Mouse (Mus musculus) heart, embryonic 15.5 days (tissue): ENCODE results near the gene Mllt11. TPM values are rescaled to one million over a fixed set of nuclear protein-coding genes. Genes with fewer than 3 reads are reported as not detected.

Experiments used
- ATAC-seq: fragments of 200-750 bp; cut with Nextera tagmentation; replicated peaks from 2 replicates; pipeline ENCODE4 v1.8.0; 2017; ENCODE audit warnings: low read depth, moderate TSS enrichment; ENCODE audit not compliant: insufficient number of reproducible peaks, insufficient read depth, low FRiP score
- H3K27ac ChIP-seq: fragments of 300-500 bp; sonication (generic); 2 replicates; pipeline ENCODE4 v1.5.1; 2015; ENCODE audit warnings: mild to moderate bottlenecking, inconsistent platforms
- H3K27me3 ChIP-seq: fragments of 300-500 bp; sonication (generic); 2 replicates; pipeline ENCODE4 v1.6.1; 2015; ENCODE audit warnings: inconsistent platforms
- H3K36me3 ChIP-seq: fragments of 300-500 bp; sonication (generic); 2 replicates; pipeline ENCODE4 v1.6.1; 2015; ENCODE audit warnings: mild to moderate bottlenecking, inconsistent platforms
- H3K4me1 ChIP-seq: fragments of 300-500 bp; sonication (generic); replicated peaks from 2 replicates; pipeline ENCODE4 v1.6.1; 2015; ENCODE audit warnings: inconsistent platforms
- H3K4me2 ChIP-seq: fragments of 300-500 bp; sonication (generic); 2 replicates; pipeline ENCODE4 v1.6.1; 2015; ENCODE audit warnings: inconsistent platforms, mild to moderate bottlenecking, moderate library complexity
- H3K4me3 ChIP-seq: fragments of 300-500 bp; sonication (generic); 2 replicates; pipeline ENCODE4 v1.5.1; 2015; ENCODE audit warnings: mild to moderate bottlenecking, inconsistent platforms
- H3K9ac ChIP-seq: fragments of 300-500 bp; sonication (generic); 2 replicates; pipeline ENCODE4 v1.6.1; 2015; ENCODE audit warnings: mild to moderate bottlenecking, inconsistent platforms
- H3K9me3 ChIP-seq: fragments of 300-500 bp; sonication (generic); replicated peaks from 2 replicates; pipeline ENCODE4 v1.6.1; 2016; ENCODE audit warnings: inconsistent platforms
- WGBS: fragments of 180-500 bp; shearing (Covaris S2); methylation state at CpG from one replicate; pipeline ENCODE4 v1.1.7; 2015; ENCODE audit warnings: mixed read lengths; 5-methylcytosine and 5-hydroxymethylcytosine counted together
- polyA plus RNA-seq: library from polyadenylated mRNA; unstranded; fragments of >200 nt; fragmentation: Nextera tagmentation; extraction: Ambion mirVana; gene quantifications from 2 replicates; pipeline ENCODE4 v1.2.1, GENCODE M21; 2015

Mllt11 gene
- polyA plus RNA-seq, 1 experiment from 2014 or later: 10.6 TPM

DNA sequence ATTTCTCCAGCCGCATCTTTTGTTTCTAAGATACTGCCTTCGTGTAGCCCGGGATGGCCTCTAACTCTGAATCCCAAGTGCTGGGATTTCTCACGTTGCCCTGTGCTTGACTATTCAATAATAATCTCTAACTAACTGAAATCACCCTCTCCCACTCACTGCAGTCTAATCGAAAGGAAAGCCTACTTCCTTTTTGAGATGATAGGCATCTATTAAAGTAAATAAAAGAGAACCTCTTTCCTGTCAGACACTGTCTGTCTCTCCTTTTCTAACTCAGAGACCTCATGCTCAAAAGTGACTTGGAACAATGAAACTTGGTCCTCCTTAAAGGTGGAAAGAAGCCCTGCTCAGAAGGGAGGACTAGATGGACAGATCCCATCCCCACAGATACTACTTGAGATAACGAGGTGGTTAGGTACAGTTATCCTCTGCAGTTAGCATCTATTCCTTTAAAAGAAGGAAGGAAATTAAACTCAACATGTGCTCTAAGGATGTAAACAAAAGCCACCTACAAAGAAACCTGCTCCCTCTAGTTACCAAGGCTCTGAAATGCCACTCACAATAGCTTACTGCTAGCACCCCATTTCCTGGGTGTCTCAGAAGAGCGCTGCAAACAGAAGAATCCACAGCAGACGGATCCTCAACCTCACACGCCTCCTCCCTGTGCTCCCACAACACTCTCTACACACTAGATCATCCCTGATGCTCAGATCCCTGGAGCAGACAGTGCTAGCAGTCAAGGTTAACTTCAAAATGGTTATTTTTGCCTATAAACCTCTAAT lies 47.0 kb downstream of the Mllt11 start:
- H3K4me2 ChIP-seq: no peak overlapping the region
- 85% methylated on average over 9 of the region's 9 CpGs for WGBS
- H3K4me1 ChIP-seq: no peaks in the 10 kb centered on the region
- ATAC-seq: no peak
- no peak overlapping the region for H3K27ac ChIP-seq
- no peak overlapping the region for H3K9ac ChIP-seq
- no peaks in the 10 kb centered on the region for H3K27me3 ChIP-seq
- H3K4me3 ChIP-seq: no peak overlapping the region
- peaks cover 44% of the 10 kb centered on the region for H3K36me3 ChIP-seq
- H3K9me3 ChIP-seq: no peaks in the 10 kb centered on the region

DNA sequence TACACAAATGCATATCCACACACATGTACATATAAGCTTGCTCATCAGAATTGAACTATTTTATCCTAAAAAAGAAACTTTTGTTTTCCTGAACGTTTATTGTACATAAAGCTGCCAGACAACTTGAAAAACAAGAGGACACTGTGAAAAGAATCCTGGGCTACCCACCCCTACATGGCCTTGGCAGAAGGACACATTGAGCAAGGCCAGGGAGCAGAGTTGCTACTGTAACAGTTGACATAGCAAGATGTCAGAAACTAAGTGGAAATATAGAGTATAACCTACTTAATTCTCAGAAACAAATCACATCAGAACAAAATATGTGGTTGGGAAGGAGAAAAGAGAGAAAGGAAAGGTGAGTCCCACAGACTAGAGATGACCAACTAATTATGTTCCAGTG lies 50.1 kb downstream of the Mllt11 start:
- Histone ChIP-seq H3K36me3 (peaks cover 16% of the 10 kb centered on the region), H3K27me3 (no peaks in the 10 kb centered on the region), H3K27ac (no peak overlapping the region), H3K4me3 (no peak overlapping the region), H3K9me3 (no peaks in the 10 kb centered on the region), H3K4me2 (no peak overlapping the region), H3K4me1 (no peaks in the 10 kb centered on the region), H3K9ac (no peak overlapping the region)
- WGBS: 61% methylated on average over 1 of the region's 1 CpGs
- no peak for ATAC-seq

DNA sequence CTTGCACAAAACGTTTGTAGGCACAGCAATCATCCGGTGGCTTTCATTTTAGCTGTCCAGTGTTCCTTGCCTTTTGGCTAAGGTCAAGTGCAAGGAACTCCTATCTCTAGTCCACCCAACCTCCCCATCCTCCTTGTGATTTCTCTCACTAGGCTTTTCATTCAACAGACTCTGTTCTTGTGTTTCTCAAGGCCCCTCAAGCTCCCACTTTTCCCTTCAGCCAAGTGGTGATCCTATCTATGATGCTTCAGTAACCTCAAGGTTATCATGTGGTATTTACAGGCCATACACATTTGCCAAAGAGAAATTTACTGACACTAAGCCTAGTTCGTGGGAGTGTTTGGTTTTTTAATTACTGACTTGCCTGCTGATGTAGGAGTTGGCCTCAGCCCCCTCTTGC lies 52.1 kb downstream of the Mllt11 start:
- Histone ChIP-seq H3K4me1 (no peaks in the 10 kb centered on the region), H3K4me3 (no peak overlapping the region), H3K27ac (no peak overlapping the region), H3K4me2 (no peak overlapping the region), H3K36me3 (peaks cover 4% of the 10 kb centered on the region; the same call in 1 of the 2 replicates), H3K9ac (no peak overlapping the region), H3K9me3 (no peaks in the 10 kb centered on the region), H3K27me3 (peaks cover 6% of the 10 kb centered on the region; the same call in 1 of the 2 replicates)
- 59% methylated on average over 3 of the region's 3 CpGs for WGBS
- no peak for ATAC-seq

DNA sequence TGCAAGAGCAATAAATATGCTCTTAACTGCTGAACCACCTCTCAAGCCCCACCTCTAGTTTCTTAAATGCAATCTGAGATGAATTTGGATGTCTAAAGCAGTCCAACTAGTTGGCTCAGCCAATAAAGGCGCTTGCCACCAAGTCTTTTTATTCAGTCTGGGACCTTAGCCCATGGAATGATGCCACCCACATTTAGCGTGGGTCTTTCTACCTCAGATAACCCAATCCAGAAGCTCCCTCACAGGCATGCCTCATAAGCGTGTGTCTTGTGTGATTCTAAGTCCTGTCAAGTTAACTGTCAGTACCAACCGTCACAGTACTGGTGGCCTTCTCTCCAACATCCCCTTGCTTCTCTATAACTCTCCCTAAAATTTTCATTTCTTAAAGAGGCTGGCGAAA lies 53.0 kb downstream of the Mllt11 start:
- no peak for ATAC-seq

DNA sequence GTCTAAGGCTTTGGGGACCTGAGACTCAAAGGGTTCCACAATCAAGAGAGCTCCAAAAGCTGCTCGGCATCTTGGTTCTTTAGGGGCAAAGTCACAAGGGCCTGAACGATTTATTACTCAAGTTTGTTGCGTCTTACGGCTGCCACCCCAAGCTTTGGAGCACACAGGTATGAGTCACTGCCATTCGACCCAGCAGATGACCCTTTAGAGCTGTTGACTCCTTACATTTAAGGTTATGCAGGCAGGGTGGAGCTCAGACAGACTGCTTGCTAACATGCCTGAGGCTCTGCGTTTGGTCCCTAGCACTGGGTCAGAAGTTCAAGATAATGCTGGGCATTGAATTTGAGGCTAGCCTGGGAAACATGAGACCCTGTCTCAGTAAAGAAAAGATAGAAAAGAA lies 54.4 kb downstream of the Mllt11 start:
- Histone ChIP-seq H3K9ac (no peak overlapping the region), H3K27ac (no peak overlapping the region), H3K4me1 (peaks cover 16% of the 10 kb centered on the region), H3K9me3 (no peaks in the 10 kb centered on the region), H3K4me3 (no peak overlapping the region), H3K27me3 (peaks cover 12% of the 10 kb centered on the region), H3K4me2 (no peak overlapping the region), H3K36me3 (no peaks in the 10 kb centered on the region; the same call in 1 of the 2 replicates)
- ATAC-seq: no peak
- WGBS: 59% methylated on average over 6 of the region's 6 CpGs

More for the DNA sequence above, 53.0 kb downstream of the Mllt11 start:
- WGBS: 87% methylated on average over 5 of the region's 5 CpGs
- Histone ChIP-seq H3K9me3 (no peaks in the 10 kb centered on the region), H3K9ac (no peak overlapping the region), H3K4me3 (no peak overlapping the region), H3K27ac (no peak overlapping the region), H3K36me3 (peaks cover 2% of the 10 kb centered on the region; the same call in 1 of the 2 replicates), H3K4me1 (peaks cover 2% of the 10 kb centered on the region), H3K27me3 (peaks cover 7% of the 10 kb centered on the region; the same call in 1 of the 2 replicates), H3K4me2 (no peak overlapping the region)

DNA sequence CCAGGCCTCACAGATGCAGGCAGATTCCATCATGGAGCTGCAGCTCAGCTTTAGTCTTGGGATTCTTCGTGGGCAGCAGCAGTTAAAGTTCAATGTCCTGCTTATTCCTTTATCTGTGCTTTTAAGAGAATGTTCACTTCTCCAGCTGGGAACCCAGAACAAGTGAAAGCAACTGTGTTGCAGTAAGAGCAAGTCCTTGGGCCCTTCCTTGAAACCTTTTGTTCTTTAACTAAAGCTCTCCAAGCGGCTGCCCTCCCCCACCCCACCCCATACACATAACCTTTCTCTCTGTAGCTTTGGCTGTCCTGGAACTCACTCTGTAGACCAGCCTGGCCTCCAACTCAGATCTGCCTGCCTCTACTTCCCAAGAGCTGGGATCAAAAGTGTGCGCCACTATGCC lies 55.5 kb downstream of the Mllt11 start:
- Histone ChIP-seq H3K27me3 (peaks cover 22% of the 10 kb centered on the region), H3K9me3 (no peaks in the 10 kb centered on the region), H3K36me3 (no peaks in the 10 kb centered on the region; the same call in 1 of the 2 replicates), H3K9ac (no peak overlapping the region), H3K27ac (no peak overlapping the region), H3K4me1 (peaks cover 19% of the 10 kb centered on the region), H3K4me2 (no peak overlapping the region), H3K4me3 (no peak overlapping the region)
- ATAC-seq: no peak
- WGBS: 65% methylated on average over 3 of the region's 3 CpGs

DNA sequence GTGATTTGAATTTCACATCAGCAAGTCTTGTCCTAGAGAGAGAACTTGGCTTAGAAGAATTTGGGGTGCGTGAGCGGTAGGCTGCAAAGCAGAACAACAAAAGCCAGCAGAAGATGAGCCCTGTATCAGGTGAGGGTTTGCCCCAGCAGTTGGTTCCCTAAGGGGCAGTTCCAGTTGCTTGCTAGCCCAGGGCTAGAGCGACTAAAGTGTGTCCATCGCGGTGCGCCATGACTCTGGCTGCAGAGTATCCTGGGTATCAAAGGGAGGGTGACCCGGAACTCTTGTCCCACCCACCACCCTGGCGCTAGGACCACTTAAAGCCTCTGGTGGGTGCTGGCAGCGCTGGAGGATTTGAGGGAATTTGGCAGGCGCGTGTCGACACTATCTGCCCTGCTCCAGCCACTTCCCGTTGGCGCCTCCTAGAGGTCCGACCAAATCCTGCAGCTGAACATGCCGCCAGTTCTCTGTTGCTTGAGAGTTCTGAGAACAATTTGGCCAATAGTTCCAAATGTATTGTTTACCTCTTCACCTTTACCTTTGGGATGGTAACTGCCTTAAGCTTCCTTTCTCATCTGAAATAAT lies 57.9 kb downstream of the Mllt11 start:
- Histone ChIP-seq H3K4me3 (peak overlapping the region; percentile 42), H3K27ac (no peak overlapping the region), H3K9ac (0 out of 2 replicates have a peak overlapping the region, but pooled peaks have one; percentile 27), H3K9me3 (no peaks in the 10 kb centered on the region), H3K27me3 (peaks cover 42% of the 10 kb centered on the region), H3K36me3 (no peaks in the 10 kb centered on the region), H3K4me2 (peak overlapping the region; percentile 72), H3K4me1 (peaks cover 19% of the 10 kb centered on the region)
- 0 out of 2 replicates have a peak, but pooled peaks have one; percentile 21 for ATAC-seq
- whole genome bisulfite sequencing: 8% methylated on average over 16 of the region's 16 CpGs

DNA sequence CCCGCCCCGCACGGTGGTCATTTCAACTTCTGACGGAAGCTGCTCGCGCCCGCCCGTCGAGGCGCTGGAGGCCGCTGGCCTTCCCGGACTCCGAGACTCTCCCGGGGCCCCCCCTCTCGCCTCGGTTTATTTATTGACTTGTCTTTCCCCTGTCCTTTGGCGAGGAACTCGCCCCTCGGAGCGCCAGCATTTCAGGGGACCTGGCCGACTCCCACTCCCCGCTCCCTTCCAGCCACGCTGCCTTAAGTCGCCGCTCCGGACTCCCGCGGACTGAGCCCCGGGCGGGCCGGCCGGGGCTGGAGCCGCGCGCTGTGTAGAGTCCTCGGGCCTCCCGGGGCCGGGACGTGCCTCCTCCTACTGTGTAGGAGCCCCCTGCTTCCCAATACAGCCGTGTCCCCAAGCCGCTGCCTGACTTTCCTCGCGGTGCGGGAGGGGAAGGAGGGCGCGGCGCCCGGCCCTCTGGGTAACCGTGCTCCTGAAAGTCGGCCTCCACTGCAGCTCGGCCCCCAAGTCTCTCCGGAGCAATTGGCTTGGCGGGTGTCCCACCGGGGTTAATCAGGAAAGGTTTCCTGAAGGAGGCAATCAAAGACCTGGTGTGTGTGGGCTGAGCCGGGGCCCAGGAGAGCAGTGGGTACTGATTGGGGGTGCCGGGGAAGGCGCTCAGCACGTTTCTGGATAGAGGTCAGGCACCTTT lies 58.6 kb downstream of the Mllt11 start:
- Histone ChIP-seq H3K4me3 (peak overlapping the region; percentile 42), H3K9ac (peak overlapping the region; percentile 46), H3K4me2 (peak overlapping the region; percentile 72), H3K27ac (no peak overlapping the region), H3K27me3 (peaks cover 42% of the 10 kb centered on the region), H3K36me3 (no peaks in the 10 kb centered on the region), H3K9me3 (no peaks in the 10 kb centered on the region), H3K4me1 (peaks cover 19% of the 10 kb centered on the region)
- WGBS: 7% methylated on average over 58 of the region's 58 CpGs
- ATAC-seq: no peak

DNA sequence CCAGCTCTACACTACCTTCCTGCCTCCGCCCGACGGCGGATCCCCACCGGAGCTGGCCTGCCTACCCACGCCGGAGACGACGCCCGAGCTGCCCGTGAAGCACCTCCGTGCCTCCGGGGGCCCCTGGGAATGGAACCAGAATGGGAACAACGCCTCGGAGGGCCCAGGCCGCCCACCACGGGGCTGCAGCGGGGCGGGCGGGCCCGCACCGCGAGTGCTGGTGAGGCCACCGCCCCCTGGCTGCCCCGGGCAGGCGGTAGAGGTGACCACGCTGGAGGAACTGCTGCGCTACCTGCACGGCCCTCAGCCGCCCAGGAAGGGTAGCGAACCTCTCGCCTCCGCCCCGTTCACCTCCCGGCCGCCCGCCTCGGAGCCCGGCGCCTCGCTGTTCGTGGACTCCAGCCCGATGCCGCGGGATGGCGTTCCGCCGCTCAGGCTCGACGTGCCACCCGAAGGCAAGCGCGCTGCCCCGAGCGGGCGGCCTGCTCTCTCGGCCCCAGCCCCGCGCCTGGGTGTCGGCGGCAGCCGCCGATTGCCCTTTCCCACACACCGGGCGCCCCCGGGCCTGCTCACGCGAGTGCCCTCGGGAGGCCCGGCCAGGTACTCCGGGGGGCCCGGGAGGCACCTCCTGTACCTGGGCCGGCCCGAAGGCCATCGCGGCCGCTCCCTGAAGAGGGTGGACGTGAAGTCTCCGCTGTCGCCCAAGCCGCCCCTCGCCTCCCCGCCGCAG lies 59.3 kb downstream of the Mllt11 start:
- WGBS: 31% methylated on average over 76 of the region's 84 CpGs
- peak overlapping the region; percentile 46 for H3K9ac ChIP-seq

DNA sequence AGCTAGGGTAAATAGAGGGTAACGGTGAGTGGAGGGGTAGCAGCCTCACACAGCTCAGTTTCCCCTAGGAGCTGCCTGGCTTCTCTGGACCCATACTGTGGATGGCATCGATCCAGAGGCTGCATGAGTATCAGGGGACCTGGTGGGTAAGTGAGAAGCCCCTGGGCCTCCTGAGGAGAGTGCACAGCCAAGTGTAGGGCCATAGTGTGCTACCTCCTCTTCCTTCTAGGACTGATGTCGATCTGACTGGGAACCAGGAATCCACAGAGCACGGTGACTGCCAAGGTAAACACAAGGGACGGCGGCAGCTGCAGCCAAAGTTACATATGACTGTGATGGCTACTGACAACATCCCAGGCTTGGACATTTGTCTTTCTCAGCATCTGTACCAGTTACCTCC lies 60.9 kb downstream of the Mllt11 start:
- no peak overlapping the region for H3K9ac ChIP-seq
- no peak for ATAC-seq
- peaks cover 54% of the 10 kb centered on the region for H3K27me3 ChIP-seq
- peaks cover 19% of the 10 kb centered on the region for H3K4me1 ChIP-seq
- H3K27ac ChIP-seq: no peak overlapping the region
- H3K36me3 ChIP-seq: no peaks in the 10 kb centered on the region
- H3K4me3 ChIP-seq: no peak overlapping the region
- WGBS: 64% methylated on average over 6 of the region's 6 CpGs
- no peaks in the 10 kb centered on the region for H3K9me3 ChIP-seq
- H3K4me2 ChIP-seq: no peak overlapping the region

More for the DNA sequence above, 59.3 kb downstream of the Mllt11 start:
- Histone ChIP-seq H3K27me3 (peaks cover 47% of the 10 kb centered on the region), H3K4me3 (peak overlapping the region; percentile 42), H3K9me3 (no peaks in the 10 kb centered on the region), H3K4me2 (peak overlapping the region; percentile 72), H3K36me3 (no peaks in the 10 kb centered on the region), H3K4me1 (peaks cover 19% of the 10 kb centered on the region), H3K27ac (no peak overlapping the region)
- no peak for ATAC-seq

DNA sequence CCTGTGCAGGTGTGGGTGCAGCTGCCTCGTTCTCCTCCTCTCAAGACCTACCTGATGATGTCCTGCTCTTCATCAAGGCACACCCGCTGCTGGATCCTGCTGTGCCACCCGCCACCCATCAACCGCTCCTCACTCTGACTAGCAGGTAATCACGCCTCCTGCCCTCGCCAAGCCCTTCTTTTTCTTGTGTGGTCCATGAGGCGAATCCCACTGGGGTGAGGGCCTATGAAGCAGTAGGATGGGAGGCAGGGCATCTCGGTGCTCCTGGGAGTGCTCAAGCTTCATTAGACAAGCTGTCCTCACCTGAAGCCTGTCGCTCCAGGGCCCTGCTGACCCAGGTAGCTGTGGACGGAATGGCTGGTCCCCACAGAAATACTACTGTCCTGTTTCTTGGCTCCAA lies 62.0 kb downstream of the Mllt11 start:
- Histone ChIP-seq H3K9me3 (no peaks in the 10 kb centered on the region), H3K4me2 (no peak overlapping the region), H3K27me3 (peaks cover 49% of the 10 kb centered on the region), H3K36me3 (no peaks in the 10 kb centered on the region), H3K4me3 (no peak overlapping the region), H3K27ac (no peak overlapping the region), H3K9ac (no peak overlapping the region), H3K4me1 (peaks cover 21% of the 10 kb centered on the region)
- 88% methylated on average over 10 of the region's 10 CpGs for WGBS
- no peak for ATAC-seq
